Mouse (Mus musculus) G1E (cell line): ENCODE results near the gene Adad2.

Source experiments
- CTCF ChIP-seq: IDR thresholded peaks from 2 replicates; pipeline ENCODE4 v1.5.1; 2012; ENCODE audit warnings: low read depth, low read length, inconsistent platforms, mixed read lengths
- GATA1 ChIP-seq: IDR thresholded peaks from 2 replicates; pipeline ENCODE4 v1.6.1; 2012; ENCODE audit warnings: borderline replicate concordance, low read length, inconsistent platforms, mixed read lengths
- POLR2AphosphoS5 ChIP-seq: IDR thresholded peaks from 2 replicates; pipeline ENCODE4 v1.6.1; 2012; ENCODE audit warnings: low read depth, low read length, inconsistent platforms; ENCODE audit not compliant: insufficient replicate concordance
- TAL1 ChIP-seq: conservative IDR thresholded peaks from 2 replicates; pipeline ENCODE4 v1.6.1; 2012; ENCODE audit warnings: low read depth, low read length, inconsistent platforms, mixed read lengths

- TF ChIP-seq CTCF (no peak), TAL1 (no peak), GATA1 (no peak), POLR2AphosphoS5 (no peak)
Measured at GRCm38 (mm10) chr8:119612471-119612870, at the start of gene Adad2.
